Mouse (Mus musculus) embryonic facial prominence, embryonic 11.5 days (tissue): ENCODE data around the gene Nanos3. TPM values are rescaled to one million over a fixed set of nuclear protein-coding genes. Genes with fewer than 3 reads are reported as not detected.
A peak's percentile ranks its signal among the peaks of the same experiment; 100 is the strongest.

ENCODE experiments used
- ATAC-seq: fragments of 200-750 bp; cut with Nextera tagmentation; replicated peaks from 2 replicates; pipeline ENCODE4 v1.8.0; 2017; ENCODE audit warnings: low read depth; ENCODE audit not compliant: insufficient number of reproducible peaks, low FRiP score, low TSS enrichment
- DNase-seq: peaks from one replicate; pipeline ENCODE4 v3.0.0-alpha.2; 2015; ENCODE audit warnings: low spot score
- H3K27ac ChIP-seq: fragments of 300-500 bp; sonication (generic); replicated peaks from 2 replicates; pipeline ENCODE4 v1.5.1; 2014; ENCODE audit warnings: mild to moderate bottlenecking, low read depth, low read length, control low read depth
- H3K27me3 ChIP-seq: fragments of 300-500 bp; sonication (generic); 2 replicates; pipeline ENCODE4 v1.6.1; 2014; ENCODE audit warnings: mild to moderate bottlenecking, low read length, moderate library complexity, mixed read lengths; ENCODE audit not compliant: control insufficient read depth, insufficient read depth
- H3K36me3 ChIP-seq: fragments of 300-500 bp; sonication (generic); replicated peaks from 2 replicates; pipeline ENCODE4 v1.6.1; 2014; ENCODE audit warnings: low read depth, mild to moderate bottlenecking, low read length, moderate library complexity, mixed read lengths; ENCODE audit not compliant: control insufficient read depth, insufficient read depth
- H3K4me1 ChIP-seq: fragments of 300-500 bp; sonication (generic); 2 replicates; pipeline ENCODE4 v1.6.1; 2014; ENCODE audit warnings: low read length, mixed read lengths; ENCODE audit not compliant: control insufficient read depth, insufficient read depth
- H3K4me2 ChIP-seq: fragments of 300-500 bp; sonication (generic); 2 replicates; pipeline ENCODE4 v1.6.1; 2014; ENCODE audit warnings: low read depth, mild to moderate bottlenecking, control low read depth, low read length, moderate library complexity
- H3K4me3 ChIP-seq: fragments of 300-500 bp; sonication (generic); 2 replicates; pipeline ENCODE4 v1.5.1; 2014; ENCODE audit warnings: low read depth, low read length, control low read depth
- H3K9ac ChIP-seq: fragments of 300-500 bp; sonication (generic); replicated peaks from 2 replicates; pipeline ENCODE4 v1.6.1; 2014; ENCODE audit warnings: mild to moderate bottlenecking, control low read depth, low read length
- H3K9me3 ChIP-seq: fragments of 300-500 bp; sonication (generic); replicated peaks from 2 replicates; pipeline ENCODE4 v1.6.1; 2016; ENCODE audit warnings: mild to moderate bottlenecking, low read length, inconsistent platforms, mixed read lengths; ENCODE audit not compliant: control insufficient read depth
- WGBS: fragments of 180-500 bp; shearing (Covaris S2); extraction: QIAGEN DNeasy Blood & Tissue Kit; methylation state at CpG from one replicate; pipeline ENCODE4 v1.1.7; 2014; 5-methylcytosine and 5-hydroxymethylcytosine counted together
- polyA plus RNA-seq: library from polyadenylated mRNA; unstranded; fragments of >200 nt; fragmentation: Nextera tagmentation; extraction: Ambion mirVana; gene quantifications from 2 replicates; pipeline ENCODE4 v1.2.1, GENCODE M21; 2014

Gene Nanos3
- polyA plus RNA-seq, 1 experiment from 2014 or later, result 3.9 TPM

DNA sequence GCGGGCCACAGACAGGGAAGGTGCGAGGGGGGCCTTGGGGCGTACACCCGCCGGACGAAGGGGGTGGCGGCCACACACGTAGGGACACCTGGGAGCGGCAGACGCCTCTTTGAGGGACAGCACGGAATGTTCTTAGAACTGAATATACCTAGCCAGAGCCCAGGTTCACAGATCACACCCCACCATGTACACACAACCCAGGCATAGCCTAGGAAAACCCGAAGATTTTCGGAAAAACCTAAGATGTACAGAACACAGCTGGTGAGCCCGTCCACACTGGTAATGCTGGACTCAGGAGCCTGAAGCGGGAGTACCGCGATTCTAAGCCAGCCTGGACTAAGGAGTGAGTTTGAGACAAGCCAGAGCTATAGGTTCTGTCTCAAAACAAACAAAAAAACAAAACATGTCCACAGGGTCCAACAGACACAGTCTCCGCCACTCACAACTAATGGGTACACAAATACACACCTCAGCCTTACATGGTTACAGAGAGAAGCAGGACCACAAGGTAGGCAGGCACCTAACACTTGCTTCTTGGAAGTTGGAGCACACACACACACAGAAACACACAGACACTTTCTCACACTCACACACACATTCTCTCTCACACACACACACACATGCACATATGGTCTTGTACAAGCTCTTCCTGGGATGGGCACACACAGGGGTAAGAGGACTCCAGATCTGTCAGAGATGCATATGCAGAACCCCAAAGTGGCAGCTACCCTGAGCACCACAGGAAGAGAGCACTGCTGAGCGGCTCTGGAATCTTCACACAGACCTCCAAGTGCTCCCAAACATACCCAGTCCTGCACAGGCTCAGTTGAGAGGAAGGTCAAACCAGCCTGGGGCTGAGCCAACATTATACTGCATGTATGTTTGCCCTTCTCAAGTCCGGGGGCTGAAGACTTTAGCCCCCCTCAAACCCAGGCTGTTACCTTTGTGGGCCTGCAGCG, 653 bp downstream of the Nanos3 start:
- Histone ChIP-seq H3K4me3 (peak overlapping the region; percentile 83), H3K4me1 (peaks cover 9% of the 10 kb centered on the region), H3K9ac (peak overlapping the region; percentile 99), H3K36me3 (no peaks in the 10 kb centered on the region; the same call in 1 of the 2 replicates), H3K27me3 (no peaks in the 10 kb centered on the region), H3K27ac (peak overlapping the region; percentile 89), H3K4me2 (peak overlapping the region; percentile 89), H3K9me3 (no peaks in the 10 kb centered on the region)
- ATAC-seq (no peak), DNase-seq (no peak)
- WGBS, result 16% methylated on average over 21 of the region's 21 CpGs

DNA sequence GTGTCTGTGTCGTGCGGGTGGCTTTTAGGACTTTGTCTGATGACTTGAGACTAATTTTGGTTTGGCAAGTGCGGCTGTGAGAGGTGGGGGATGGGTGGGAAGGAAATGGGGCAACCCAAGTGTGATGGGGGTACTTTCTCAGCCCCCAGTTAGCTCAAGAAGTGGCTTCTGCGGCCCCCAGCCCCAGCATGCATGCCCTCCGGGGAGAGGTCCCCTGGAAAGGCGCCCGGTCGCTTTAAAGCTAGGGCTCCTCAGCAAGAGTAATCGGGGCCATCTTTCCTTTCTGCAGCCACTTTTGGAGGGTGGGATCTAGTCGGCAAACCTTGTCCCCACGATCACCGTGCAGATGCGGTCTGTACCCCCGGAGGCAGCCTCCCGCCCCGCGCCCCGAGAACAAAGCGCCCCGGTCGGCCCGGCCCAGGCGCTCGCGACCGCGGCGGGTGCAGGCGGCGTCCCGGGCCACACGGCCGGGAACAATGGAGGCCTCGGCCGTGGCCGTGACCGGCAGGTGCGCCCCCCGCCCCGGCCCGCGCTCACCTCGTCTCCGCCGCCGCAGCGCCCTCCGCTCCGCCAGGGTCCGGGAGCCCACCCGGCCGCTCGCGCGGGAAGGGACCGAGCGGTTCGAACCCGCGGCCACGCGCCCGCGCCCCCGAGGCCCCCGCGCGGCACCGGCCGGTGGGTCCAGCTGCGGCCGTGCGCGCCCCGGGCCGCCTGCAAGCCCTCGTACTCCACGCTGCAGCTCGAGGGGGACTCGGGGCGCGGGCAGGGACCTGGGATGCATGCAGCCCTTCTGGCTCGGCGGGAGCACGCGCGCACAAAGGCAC, 1.5 kb downstream of the Nanos3 start:
- peak overlapping the region; percentile 89 for H3K27ac ChIP-seq
- peak overlapping the region; percentile 89 for H3K4me2 ChIP-seq
- ATAC-seq (0 out of 2 replicates have a peak, but pooled peaks have one; percentile 10), DNase-seq (peak; percentile 72)
- under 1% methylated on average over 83 of the region's 87 CpGs for WGBS
- no peaks in the 10 kb centered on the region for H3K27me3 ChIP-seq
- peak overlapping the region; percentile 83 for H3K4me3 ChIP-seq
- H3K9me3 ChIP-seq, result no peaks in the 10 kb centered on the region
- peaks cover 9% of the 10 kb centered on the region for H3K4me1 ChIP-seq
- H3K9ac ChIP-seq, result peak overlapping the region; percentile 99
- peaks cover 4% of the 10 kb centered on the region for H3K36me3 ChIP-seq

DNA sequence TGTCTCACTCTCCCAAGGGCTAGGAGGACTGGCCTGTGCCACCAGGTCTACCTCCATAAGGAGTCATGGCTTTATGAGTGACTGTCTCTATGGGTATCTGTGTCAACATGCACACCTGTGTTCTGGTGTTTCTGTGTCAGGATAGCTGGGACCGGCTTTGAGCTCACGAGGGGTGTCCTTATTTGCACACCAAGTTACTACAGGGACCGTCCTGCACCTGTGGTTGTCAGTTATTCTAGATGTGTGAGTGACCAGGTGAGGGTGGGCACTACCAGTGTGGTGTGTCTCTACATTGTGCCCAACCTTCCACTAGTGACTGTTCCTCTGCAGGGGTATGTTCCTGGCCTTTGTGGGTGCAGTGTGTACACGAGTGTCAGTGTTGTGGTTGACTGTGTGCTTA, 2.2 kb downstream of the Nanos3 start:
- peaks cover 9% of the 10 kb centered on the region for H3K4me1 ChIP-seq
- ATAC-seq (no peak), DNase-seq (no peak)
- peak overlapping the region; percentile 99 for H3K9ac ChIP-seq
- H3K9me3 ChIP-seq, result no peaks in the 10 kb centered on the region
- peak overlapping the region; percentile 89 for H3K4me2 ChIP-seq
- H3K4me3 ChIP-seq, result peak overlapping the region; percentile 83
- peaks cover 6% of the 10 kb centered on the region for H3K36me3 ChIP-seq
- peak overlapping the region; percentile 89; the same call in 1 of the 2 replicates for H3K27ac ChIP-seq
- no peaks in the 10 kb centered on the region for H3K27me3 ChIP-seq
- WGBS, result 56% methylated on average over 4 of the region's 4 CpGs

DNA sequence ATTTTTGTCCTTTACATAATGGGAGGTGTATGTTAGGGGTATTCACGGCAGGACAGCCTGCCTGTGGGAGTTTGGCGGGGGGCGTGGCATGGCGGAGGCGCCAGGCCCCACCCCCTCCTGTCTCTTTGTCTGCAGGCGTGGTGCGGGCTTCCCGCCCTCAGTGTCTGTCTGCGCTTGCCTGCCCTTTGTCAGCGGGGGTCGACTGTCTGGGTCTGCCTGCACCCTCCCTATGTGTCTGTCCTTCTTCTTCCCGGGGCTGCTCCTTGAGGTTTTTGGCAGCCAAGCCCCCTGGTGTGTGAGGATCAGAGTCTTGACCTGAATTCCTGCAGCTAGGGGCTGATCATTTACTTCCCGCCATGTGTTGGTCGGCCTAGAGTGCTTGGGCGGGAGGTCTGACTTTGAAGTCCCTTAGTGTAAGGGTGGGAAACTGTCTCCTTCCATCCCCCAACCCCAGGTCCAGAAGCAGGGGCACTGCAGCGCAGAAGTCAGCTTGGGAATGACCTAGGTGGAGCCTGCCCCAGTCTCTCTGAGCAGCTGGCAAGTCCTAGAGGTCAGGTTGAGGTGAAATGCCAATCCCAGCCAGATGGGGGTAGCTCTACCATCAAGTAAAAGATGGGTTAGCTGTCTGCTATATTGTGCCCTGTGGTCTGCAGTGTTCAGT, 4.4 kb downstream of the Nanos3 start:
- DNase-seq, result peak; percentile 86
- H3K9ac ChIP-seq, result peak overlapping the region; percentile 77
- peak overlapping the region; percentile 28 for H3K4me3 ChIP-seq
- H3K27me3 ChIP-seq, result no peaks in the 10 kb centered on the region
- 2% methylated on average over 16 of the region's 16 CpGs for WGBS
- H3K4me2 ChIP-seq, result peak overlapping the region; percentile 48
- no peaks in the 10 kb centered on the region for H3K9me3 ChIP-seq
- peak overlapping the region; percentile 95 for H3K27ac ChIP-seq
- ATAC-seq, result peak; percentile 78
- peaks cover 9% of the 10 kb centered on the region for H3K4me1 ChIP-seq
- H3K36me3 ChIP-seq, result peaks cover 9% of the 10 kb centered on the region

DNA sequence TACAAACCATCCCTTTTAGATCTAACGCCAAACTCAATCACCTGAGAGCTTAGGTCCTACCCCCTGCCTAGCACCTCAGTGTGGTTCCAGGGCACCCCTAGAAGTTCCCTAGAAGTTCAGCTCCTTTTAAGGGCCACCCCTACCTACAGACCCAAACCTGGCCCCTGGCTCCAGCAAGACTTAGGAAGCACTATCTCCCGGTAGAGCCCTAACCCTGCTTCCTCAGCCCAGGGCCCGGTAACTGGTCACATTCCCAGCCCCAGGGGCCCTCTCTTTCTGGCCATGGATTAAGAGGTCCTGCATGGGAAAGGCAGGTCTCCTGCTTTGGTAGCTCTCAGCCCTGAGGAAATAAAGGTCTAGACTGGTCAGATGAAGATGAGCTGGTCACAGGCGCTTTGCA, 5.1 kb downstream of the Nanos3 start:
- Histone ChIP-seq H3K36me3 (peaks cover 12% of the 10 kb centered on the region), H3K27ac (peak overlapping the region; percentile 95; the same call in 1 of the 2 replicates), H3K9me3 (no peaks in the 10 kb centered on the region), H3K9ac (peak overlapping the region; percentile 77), H3K27me3 (no peaks in the 10 kb centered on the region), H3K4me1 (peaks cover 9% of the 10 kb centered on the region), H3K4me3 (peak overlapping the region; percentile 28), H3K4me2 (peak overlapping the region; percentile 48)
- DNase-seq (no peak), ATAC-seq (no peak; the same call in 1 of the 2 replicates)
- 12% methylated on average over 4 of the region's 4 CpGs for WGBS

DNA sequence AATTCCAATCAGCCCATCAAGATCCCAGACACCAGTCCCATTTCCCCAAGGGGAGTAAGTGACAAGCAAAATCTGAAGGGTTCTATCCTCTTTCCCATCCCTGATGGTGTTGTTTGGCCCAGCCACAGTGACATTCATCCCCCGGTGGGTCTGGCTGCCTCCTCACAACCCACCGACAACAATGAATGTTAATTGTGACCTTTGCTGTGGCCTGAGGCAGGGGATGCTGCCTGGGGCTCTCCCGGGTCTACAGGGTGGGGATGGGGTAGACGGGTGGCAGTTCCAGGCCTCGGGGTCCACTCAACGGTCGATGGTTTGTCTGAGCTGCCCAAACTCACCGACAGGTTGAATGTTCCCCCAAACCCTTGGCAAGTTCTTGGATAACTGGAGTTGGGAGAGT, 6.4 kb downstream of the Nanos3 start:
- 77% methylated on average over 8 of the region's 8 CpGs for WGBS
- no peak for DNase-seq
- ATAC-seq, result no peak
- H3K36me3 ChIP-seq, result peaks cover 12% of the 10 kb centered on the region
- H3K9me3 ChIP-seq, result no peaks in the 10 kb centered on the region
- no peaks in the 10 kb centered on the region for H3K27me3 ChIP-seq
- H3K4me2 ChIP-seq, result no peak overlapping the region
- no peak overlapping the region for H3K9ac ChIP-seq
- no peak overlapping the region for H3K27ac ChIP-seq
- H3K4me1 ChIP-seq, result peaks cover 9% of the 10 kb centered on the region
- H3K4me3 ChIP-seq, result no peak overlapping the region

DNA sequence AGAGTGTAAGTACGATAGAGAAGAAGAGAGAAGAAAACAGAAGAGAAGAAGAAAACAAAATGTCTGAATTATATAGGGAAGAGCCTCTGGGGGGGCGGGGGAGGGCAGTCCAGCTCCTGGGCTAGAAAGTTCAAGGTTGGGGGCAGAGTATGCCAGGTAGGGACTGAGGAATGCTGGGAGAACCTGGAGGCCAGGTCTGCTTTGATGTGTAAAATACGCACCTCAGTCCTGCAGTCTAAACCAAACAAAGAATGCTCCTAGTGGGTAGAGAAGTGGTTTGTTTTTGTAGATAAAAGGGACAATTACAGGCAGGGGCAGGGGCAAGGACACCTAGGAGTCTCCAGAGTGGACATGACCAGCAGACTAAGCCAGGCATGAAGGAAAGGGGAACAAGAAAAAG, 7.6 kb downstream of the Nanos3 start:
- no peak overlapping the region for H3K4me3 ChIP-seq
- WGBS, result 92% methylated on average over 3 of the region's 3 CpGs
- no peak overlapping the region for H3K9ac ChIP-seq
- no peak overlapping the region for H3K27ac ChIP-seq
- H3K36me3 ChIP-seq, result peaks cover 18% of the 10 kb centered on the region
- ATAC-seq (no peak), DNase-seq (no peak)
- no peaks in the 10 kb centered on the region for H3K27me3 ChIP-seq
- H3K4me2 ChIP-seq, result no peak overlapping the region
- peaks cover 5% of the 10 kb centered on the region for H3K4me1 ChIP-seq
- no peaks in the 10 kb centered on the region for H3K9me3 ChIP-seq
